Mouse (Mus musculus) large intestine, adult 2 months (tissue): ENCODE measurements around the gene Dnaic2. TPM values are rescaled to one million over a fixed set of nuclear protein-coding genes. Genes with fewer than 3 reads are reported as not detected.

Experiments used
- DNase-seq: peaks from one replicate; pipeline ENCODE4 v3.0.0-alpha.2; 2012; ENCODE audit warnings: low read depth, low spot score
- WGBS: fragments of 180-500 bp; shearing (Covaris S2); methylation state at CpG from one replicate; pipeline ENCODE4 v1.1.7; 2018; 5-methylcytosine and 5-hydroxymethylcytosine counted together
- polyA plus RNA-seq: library from polyadenylated mRNA; depleted of rRNA; stranded (reverse); fragments of >200 nt; gene quantifications from 2 replicates; pipeline ENCODE4 v1.2.3, GENCODE M21; 2012

Gene Dnaic2
- polyA plus RNA-seq, 1 experiment, result 0.51 TPM

- WGBS, result 34% methylated on average over 11 of the region's 11 CpGs
- peak; percentile 11 for DNase-seq
These were observed 9.9 kb downstream of the Dnaic2 start for GRCm38 (mm10) chr11:114736913-114737624.

GRCm38 (mm10) chr11:114740598-114740997 lies 13.4 kb downstream of the Dnaic2 start:
- DNase-seq, result no peak
- 38% methylated on average over 10 of the region's 10 CpGs for WGBS

GRCm38 (mm10) chr11:114741451-114741850 lies 14.2 kb downstream of the Dnaic2 start:
- DNase-seq, result no peak
- WGBS, result 53% methylated on average over 6 of the region's 6 CpGs

- DNase-seq, result peak; percentile 55
- 3% methylated on average over 12 of the region's 12 CpGs for WGBS
These were observed 17.9 kb downstream of the Dnaic2 start for GRCm38 (mm10) chr11:114745134-114745533.

GRCm38 (mm10) chr11:114747564-114748138 lies 20.4 kb downstream of the Dnaic2 start:
- DNase-seq, result no peak
- 27% methylated on average over 12 of the region's 12 CpGs for WGBS

GRCm38 (mm10) chr11:114764820-114765818 lies 37.9 kb downstream of the Dnaic2 start, which contains the start of gene Kif19a:
Kif19a (plus strand) TSS chr11:114765388.
- WGBS, result 3% methylated on average over 51 of the region's 51 CpGs
- peak; percentile 25 for DNase-seq

- WGBS, result 60% methylated on average over 6 of the region's 6 CpGs
- DNase-seq, result no peak
These were observed 42.7 kb downstream of the Dnaic2 start for GRCm38 (mm10) chr11:114769911-114770310.

GRCm38 (mm10) chr11:114771896-114772295 lies 44.7 kb downstream of the Dnaic2 start:
- WGBS, result 42% methylated on average over 2 of the region's 2 CpGs
- DNase-seq, result no peak

- WGBS, result 48% methylated on average over 9 of the region's 9 CpGs
- DNase-seq, result no peak
These were observed 52.9 kb downstream of the Dnaic2 start for GRCm38 (mm10) chr11:114780076-114780475.

- WGBS, result 44% methylated on average over 10 of the region's 10 CpGs
- no peak for DNase-seq
These were observed 58.7 kb downstream of the Dnaic2 start for GRCm38 (mm10) chr11:114785892-114786291.

GRCm38 (mm10) chr11:114786326-114786725 lies 59.1 kb downstream of the Dnaic2 start:
- WGBS, result 6% methylated on average over 43 of the region's 43 CpGs

GRCm38 (mm10) chr11:114787611-114788010 lies 60.4 kb downstream of the Dnaic2 start:
- DNase-seq, result no peak
- WGBS, result 79% methylated on average over 3 of the region's 3 CpGs

More at GRCm38 (mm10) chr11:114786326-114786725, 59.1 kb downstream of the Dnaic2 start:
- DNase-seq, result no peak

GRCm38 (mm10) chr11:114789061-114789714 lies 62.0 kb downstream of the Dnaic2 start:
- DNase-seq, result peak; percentile 19
- 11% methylated on average over 30 of the region's 30 CpGs for WGBS

- 67% methylated on average over 9 of the region's 9 CpGs for WGBS
- DNase-seq, result no peak
These were observed 62.5 kb downstream of the Dnaic2 start for GRCm38 (mm10) chr11:114789716-114790115.

- DNase-seq, result no peak
- WGBS, result 70% methylated on average over 12 of the region's 12 CpGs
These were observed 63.0 kb downstream of the Dnaic2 start for GRCm38 (mm10) chr11:114790171-114790570.

- 30% methylated on average over 4 of the region's 4 CpGs for WGBS
- DNase-seq, result no peak
These were observed 63.6 kb downstream of the Dnaic2 start for GRCm38 (mm10) chr11:114790841-114791240.

GRCm38 (mm10) chr11:114791351-114791889 lies 64.2 kb downstream of the Dnaic2 start:
- no peak for DNase-seq
- 4% methylated on average over 50 of the region's 50 CpGs for WGBS

GRCm38 (mm10) chr11:114791891-114792411 lies 64.7 kb downstream of the Dnaic2 start:
- DNase-seq, result no peak
- under 1% methylated on average over 53 of the region's 59 CpGs for WGBS

- DNase-seq, result no peak
- 47% methylated on average over 5 of the region's 5 CpGs for whole genome bisulfite sequencing
These were observed 65.8 kb downstream of the Dnaic2 start for GRCm38 (mm10) chr11:114792931-114793494.
